Comparison of ENCODE assay signal across 8 mouse cellular contexts in the genomic region with DNA sequence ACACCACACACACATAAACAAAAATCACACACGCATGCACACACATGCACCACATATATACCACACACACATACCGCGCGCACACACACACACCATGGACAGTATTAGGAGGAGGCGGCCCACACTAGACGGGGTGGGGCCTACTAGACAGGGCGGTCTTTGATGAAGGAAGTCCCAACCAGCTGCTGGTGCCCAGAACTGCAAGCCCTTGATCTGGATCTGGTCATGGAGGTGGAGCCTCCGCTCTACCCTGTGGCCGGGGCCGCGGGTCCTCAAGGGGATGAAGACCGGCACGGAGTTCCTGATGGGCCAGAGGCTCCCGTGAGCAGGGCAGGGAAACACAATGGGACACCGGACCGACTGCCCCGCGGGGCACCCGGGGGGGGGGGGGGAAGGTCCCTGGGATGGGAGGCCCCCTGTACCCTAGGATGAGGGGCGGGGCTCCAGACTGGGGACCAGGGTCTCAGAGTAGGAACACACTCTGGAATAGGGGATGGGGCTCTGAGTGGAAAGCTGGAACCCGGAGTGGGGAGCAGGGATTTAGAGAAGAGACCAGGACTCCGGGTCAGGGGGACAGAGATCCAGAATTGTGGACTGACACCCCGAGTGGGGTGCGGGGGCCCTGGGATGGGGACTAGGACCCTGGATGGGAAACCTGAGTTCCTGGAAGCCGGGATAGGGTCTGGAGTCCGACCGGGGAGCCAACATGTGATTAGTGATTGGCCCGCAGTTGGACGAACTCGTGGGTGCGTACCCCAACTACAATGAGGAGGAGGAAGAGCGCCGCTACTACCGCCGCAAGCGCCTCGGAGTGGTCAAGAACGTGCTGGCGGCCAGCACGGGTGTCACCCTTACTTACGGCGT. TPM values are rescaled to one million over a fixed set of nuclear protein-coding genes. Genes with fewer than 3 reads are reported as not detected.
DNase-seq lines count a peak whose midpoint lies in the region; ATAC-seq and TF ChIP-seq lines count a peak whose summit lies in the region.

TSS of gene Unc93b1 (plus strand) at position 155 of the 864 bp plus-strand sequence.

- TF ChIP-seq CTCF in embryonic fibroblast, embryonic 13.5 days (IDR thresholded peaks at IDR 0.05; ENCODE audit: borderline replicate concordance, insufficient read depth, low read length) = no peak
- no peak for TF ChIP-seq CTCF in kidney, postnatal 0 days (IDR thresholded peaks at IDR 0.05; ENCODE audit: low read depth)

- peak; percentile 76 for ATAC-seq in heart, embryonic 14.5 days (ENCODE audit: insufficient number of reproducible peaks, insufficient read depth, low FRiP score, low read depth)
- ATAC-seq in kidney, postnatal 0 days (replicated peaks; ENCODE audit: low FRiP score, low read depth) = peak; percentile 87
- ATAC-seq in liver, embryonic 16.5 days (ENCODE audit: low read depth) = peak; percentile 79

- no peaks in the 10 kb centered on the region for H3K9me3 ChIP-seq in heart, embryonic 14.5 days (ENCODE audit: control insufficient read depth, low read length)
- no peaks in the 10 kb centered on the region for H3K9me3 ChIP-seq in kidney, postnatal 0 days (replicated peaks; ENCODE audit: low read length)
- H3K9me3 ChIP-seq in liver, embryonic 16.5 days (replicated peaks; ENCODE audit: control insufficient read depth, low read length) = no peaks in the 10 kb centered on the region

- H3K36me3 ChIP-seq in heart, embryonic 14.5 days (ENCODE audit: control insufficient read depth, insufficient read depth, low read length) = no peaks in the 10 kb centered on the region
- no peaks in the 10 kb centered on the region for H3K36me3 ChIP-seq in kidney, postnatal 0 days (ENCODE audit: insufficient read depth, low read length)
- no peaks in the 10 kb centered on the region for H3K36me3 ChIP-seq in liver, embryonic 16.5 days (ENCODE audit: control insufficient read depth, insufficient read depth)

- peak; percentile 34 for DNase-seq in 416B (ENCODE audit: low read depth)
- DNase-seq in T-cell, adult 2 months (ENCODE audit: low spot score) = peak; percentile 58
- peak; percentile 89 for DNase-seq in kidney, postnatal 0 days (ENCODE audit: low spot score)
- DNase-seq in neural tube, embryonic 10.5 days (ENCODE audit: extremely low spot score, low spot score) = peak; percentile 55
- peak; percentile 72 for DNase-seq in urinary bladder, postnatal 14 days (ENCODE audit: low spot score)

- WGBS in heart, embryonic 14.5 days = 7% methylated on average over 42 of the region's 42 CpGs
- 8% methylated on average over 42 of the region's 42 CpGs for WGBS in kidney, postnatal 0 days
- WGBS in liver, embryonic 16.5 days (ENCODE audit: insufficient replicate concordance) = 3% methylated on average over 42 of the region's 42 CpGs

- peak within 1 kb of the TSS; percentile 73 for H3K9ac ChIP-seq in heart, embryonic 14.5 days (ENCODE audit: low read length)
- H3K9ac ChIP-seq in kidney, postnatal 0 days (ENCODE audit: low read depth, low read length) = peak within 1 kb of the TSS; percentile 56
- peak within 1 kb of the TSS; percentile 58 for H3K9ac ChIP-seq in liver, embryonic 16.5 days (ENCODE audit: low read depth, low read length)

- peak; percentile 67 for TF ChIP-seq POLR2A in embryonic fibroblast, embryonic 13.5 days (IDR thresholded peaks at IDR 0.05; ENCODE audit: low read depth, low read length)

- peak within 1 kb of the TSS; percentile 40 for H3K4me3 ChIP-seq in embryonic fibroblast, embryonic 13.5 days (ENCODE audit: insufficient read depth, low read length)
- peak within 1 kb of the TSS; percentile 61 to 65 for H3K4me3 ChIP-seq in heart, embryonic 14.5 days (ENCODE audit: control insufficient read depth in 1 of 2, insufficient read depth in 1 of 2, low read depth in 1 of 2, low read length in 2 of 2)
- peak within 1 kb of the TSS; percentile 46 for H3K4me3 ChIP-seq in kidney, postnatal 0 days (replicated peaks; ENCODE audit: low read depth, low read length)
- H3K4me3 ChIP-seq in liver, embryonic 16.5 days (ENCODE audit: low read depth, low read length) = peak within 1 kb of the TSS; percentile 55

- peaks cover under 1% of the 10 kb centered on the region; the same call in 1 of the 2 replicates for H3K4me1 ChIP-seq in embryonic fibroblast, embryonic 13.5 days (ENCODE audit: control insufficient read depth, insufficient read depth, low read length)
- peaks cover 13 to 19% of the 10 kb centered on the region in 2 experiments for H3K4me1 ChIP-seq in heart, embryonic 14.5 days (ENCODE audit: control insufficient read depth in 2 of 2, insufficient read depth in 2 of 2, low read length in 2 of 2)
- H3K4me1 ChIP-seq in kidney, postnatal 0 days (replicated peaks; ENCODE audit: insufficient read depth, low read length) = peaks cover 16% of the 10 kb centered on the region
- H3K4me1 ChIP-seq in liver, embryonic 16.5 days (ENCODE audit: control insufficient read depth, low read depth, low read length) = peaks cover 12% of the 10 kb centered on the region

- H3K27ac ChIP-seq in embryonic fibroblast, embryonic 13.5 days (ENCODE audit: insufficient read depth, low read length) = no peak within 1 kb of the TSS
- H3K27ac ChIP-seq in heart, embryonic 14.5 days (replicated peaks in 1 of 2; ENCODE audit: control insufficient read depth in 1 of 2, insufficient read depth in 1 of 2, low read depth in 2 of 2, low read length in 2 of 2) = 0 out of 4 replicates have a peak within 1 kb of the TSS, but pooled peaks of 1 of the 2 experiments have one; percentile 33
- H3K27ac ChIP-seq in kidney, postnatal 0 days = peak within 1 kb of the TSS; percentile 54
- peak within 1 kb of the TSS; percentile 39; the same call in 1 of the 2 replicates for H3K27ac ChIP-seq in liver, embryonic 16.5 days (ENCODE audit: low read length)

- peak within 1 kb of the TSS; percentile 93 for H3K4me2 ChIP-seq in heart, embryonic 14.5 days (ENCODE audit: low read length)
- peak within 1 kb of the TSS; percentile 86 for H3K4me2 ChIP-seq in kidney, postnatal 0 days (ENCODE audit: low read length)
- H3K4me2 ChIP-seq in liver, embryonic 16.5 days (ENCODE audit: low read depth, low read length) = peak within 1 kb of the TSS; percentile 54

- no peaks in the 10 kb centered on the region for H3K27me3 ChIP-seq in heart, embryonic 14.5 days (ENCODE audit: control insufficient read depth, insufficient read depth, low read length)
- no peaks in the 10 kb centered on the region for H3K27me3 ChIP-seq in kidney, postnatal 0 days (ENCODE audit: insufficient read depth, low read length)
- H3K27me3 ChIP-seq in liver, embryonic 16.5 days (ENCODE audit: control insufficient read depth, insufficient read depth, low read depth, low read length) = peaks cover 2% of the 10 kb centered on the region

RNA-seq across cellular contexts. Expression of gene Unc93b1, which starts in this region (rescaled TPM):
- polyA plus RNA-seq in embryonic fibroblast, embryonic 13.5 days (2011; ENCODE audit: insufficient read length, low read depth, missing spikeins) = 34.5 and 44.9 TPM in 2 replicates
- polyA plus RNA-seq in heart, embryonic 14.5 days (2014; fragmentation: Nextera tagmentation; extraction: Ambion mirVana) = 11.2 and 14.5 TPM in 2 replicates
- 24.2 and 25.5 TPM in 2 replicates for polyA plus RNA-seq in kidney, postnatal 0 days (2015; fragmentation: Nextera tagmentation; extraction: Ambion mirVana)
- polyA plus RNA-seq in liver, embryonic 16.5 days (2015; fragmentation: Nextera tagmentation; extraction: Ambion mirVana) = 33.9 and 35.8 TPM in 2 replicates

Comparison
In these comparisons a context has a peak if more than half of its experiments do, and no peak if none do; other contexts are left out.
1. DNase-seq: peak in every context shown above with its lines; median percentile 89 in kidney, postnatal 0 days; 72 in urinary bladder, postnatal 14 days; 58 in T-cell, adult 2 months; 55 in neural tube, embryonic 10.5 days; 34 in 416B.